Mouse (Mus musculus) brain, embryonic 14.5 days (tissue): Measurements from ENCODE around the gene Prkar2a.

Experiments
- CTCF ChIP-seq: fragments of 200-500 bp; IDR thresholded peaks from 2 replicates; pipeline ENCODE4 v1.5.1; 2012; ENCODE audit warnings: inconsistent platforms, mild to moderate bottlenecking, moderate library complexity, borderline replicate concordance; ENCODE audit not compliant: insufficient read depth, insufficient read length; ENCODE audit errors: extremely low read depth
- POLR2A ChIP-seq: fragments of 200-500 bp; IDR thresholded peaks from 2 replicates; pipeline ENCODE4 v1.6.1; 2012; ENCODE audit warnings: mild to moderate bottlenecking, inconsistent platforms, borderline replicate concordance; ENCODE audit not compliant: poor library complexity, insufficient read depth, insufficient read length, severe bottlenecking; ENCODE audit errors: extremely low read depth

DNA sequence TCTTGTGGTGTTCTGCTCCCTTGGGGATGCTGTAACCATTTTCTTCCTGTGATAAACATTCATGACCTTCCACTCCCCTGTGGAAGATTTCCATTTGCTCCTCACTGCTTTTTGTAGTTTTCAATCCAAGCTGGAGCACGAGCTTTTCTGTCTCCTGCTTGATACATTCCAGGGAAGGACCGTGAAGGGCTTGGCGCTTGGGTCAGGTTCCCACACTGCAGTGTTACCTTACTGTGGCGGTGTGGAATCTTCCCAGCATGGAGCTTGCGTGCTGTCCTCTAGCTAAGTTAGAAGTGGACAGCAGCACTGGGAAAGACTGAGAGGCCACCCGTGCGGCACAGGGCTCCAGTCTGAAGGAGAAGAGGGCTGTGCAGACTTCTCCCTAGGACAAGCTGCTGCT is 15.5 kb downstream of the Prkar2a start:
- TF ChIP-seq CTCF (no peak), POLR2A (no peak)
